Mouse (Mus musculus) duodenum, adult 2 months (tissue): ENCODE results near the gene Wwc2. TPM values are rescaled to one million over a fixed set of nuclear protein-coding genes. Genes with fewer than 3 reads are reported as not detected.

Source experiments
- polyA plus RNA-seq: library from polyadenylated mRNA; depleted of rRNA; stranded (reverse); fragments of >200 nt; gene quantifications from 2 replicates; pipeline ENCODE4 v1.2.3, GENCODE M21; 2012; ENCODE audit warnings: low replicate concordance; rRNA removed

Gene Wwc2
- 1.1 and 1.9 TPM in 2 replicates for polyA plus RNA-seq

GRCm38 (mm10) chr8:47990911-47991820 is at the start of gene Wwc2:
Wwc2 (minus strand) TSS chr8:47990924.

GRCm38 (mm10) chr8:47824182-47824581 is 166.5 kb downstream of the Wwc2 start, which contains the start of gene Cldn22:
Cldn22 (plus strand) TSS chr8:47824482.

GRCm38 (mm10) chr8:47821843-47822242 is 168.9 kb downstream of the Wwc2 start, which contains the start of gene Cldn24:
Cldn24 (plus strand) TSS chr8:47822143.

Other genes starting within 250 kb of the Wwc2 start
- gene Cldn24, start 168.8 kb downstream of the Wwc2 start, polyA plus RNA-seq: not detected in 2 replicates
- 0.43 and 1.4 TPM in 2 replicates for gene Cldn22, start 166.4 kb downstream of the Wwc2 start, polyA plus RNA-seq
- 1.4 and 4.1 TPM in 2 replicates for gene Dctd, start 108.2 kb upstream of the Wwc2 start, polyA plus RNA-seq